Mouse (Mus musculus): ENCODE data around the gene Spc25.

Gene Spc25

DNA sequence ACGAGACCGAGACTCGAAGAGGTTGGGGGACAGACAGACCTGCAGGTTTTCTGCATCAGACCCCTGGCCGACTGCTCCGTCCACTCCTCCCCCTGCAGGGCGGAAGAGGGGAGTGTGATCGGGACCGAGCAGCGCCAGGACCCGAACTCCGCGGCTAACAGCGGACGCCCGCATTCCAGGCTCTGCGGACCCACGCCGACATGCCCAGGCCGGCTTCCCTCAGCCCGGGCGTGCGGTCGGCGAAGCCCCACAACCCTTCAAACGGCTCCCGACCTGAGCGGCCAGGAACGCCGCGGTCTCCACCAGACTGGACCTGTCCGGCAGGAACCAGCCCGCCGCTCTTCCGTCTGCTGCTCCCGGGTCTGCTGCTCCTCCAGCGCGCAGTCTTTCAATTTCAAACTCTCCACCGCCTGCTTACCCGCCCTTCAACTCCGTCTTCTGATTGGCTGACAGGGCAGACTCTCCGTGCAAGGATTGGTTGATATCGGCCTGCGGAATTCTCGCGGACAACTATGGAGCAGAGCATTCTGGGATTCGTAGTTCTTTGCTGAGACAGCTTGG is at the start of gene Spc25:
Gene Spc25, minus strand, starts transcription at position 404 of the 561 bp plus-strand sequence.
- peak; percentile 95 for DNase-seq

DNA sequence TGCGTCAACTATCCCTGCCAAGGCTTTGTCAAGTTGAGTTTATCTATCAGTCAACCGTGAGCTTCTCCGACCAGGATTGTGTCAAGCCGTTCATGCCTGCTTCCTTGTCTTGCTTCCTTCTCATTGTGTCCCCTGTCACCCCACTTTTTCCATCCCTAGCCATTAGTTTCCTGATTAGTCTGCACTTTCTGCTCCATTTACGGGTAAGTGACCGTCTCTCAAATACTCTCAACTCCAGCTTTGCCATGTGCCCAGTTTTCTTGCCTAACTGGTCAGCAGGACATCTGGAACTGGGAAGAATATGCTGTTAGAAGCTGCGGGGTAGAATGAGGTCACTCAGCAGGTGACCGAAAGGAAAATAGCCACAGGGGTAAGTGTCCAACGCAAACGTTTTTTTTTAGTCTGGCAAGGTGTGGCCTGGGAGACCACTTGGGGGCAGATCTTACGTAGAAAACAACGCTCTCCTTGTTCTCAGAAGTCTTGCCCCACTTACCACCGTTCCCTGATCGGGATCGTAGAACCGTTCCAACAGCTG is 42.3 kb upstream of the Spc25 start:
- DNase-seq: no peak

DNA sequence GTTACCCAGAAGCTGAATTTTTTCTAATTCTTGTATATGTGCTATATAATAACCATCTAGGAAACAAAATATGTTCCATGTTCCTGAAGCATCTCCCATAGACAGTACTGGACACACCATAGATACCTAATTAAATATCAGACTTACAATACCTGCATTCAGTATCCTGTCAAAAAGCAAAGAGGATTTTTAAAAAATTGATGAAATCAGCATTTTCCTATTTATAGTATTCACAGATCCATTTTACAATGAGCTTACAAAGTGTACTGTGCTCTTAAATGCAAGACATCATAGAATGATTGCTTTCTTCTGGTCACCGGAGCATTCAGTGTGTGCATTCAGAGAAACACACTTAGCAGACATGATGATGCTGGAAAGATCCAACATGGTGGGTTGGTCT is 41.1 kb upstream of the Spc25 start:
- DNase-seq: no peak

- peak; percentile 19 for DNase-seq
Measured at GRCm38 (mm10) chr2:69244924-69245323, 38.9 kb upstream of the Spc25 start.

GRCm38 (mm10) chr2:69239315-69239714 is 33.3 kb upstream of the Spc25 start:
- DNase-seq: peak; percentile 7

DNA sequence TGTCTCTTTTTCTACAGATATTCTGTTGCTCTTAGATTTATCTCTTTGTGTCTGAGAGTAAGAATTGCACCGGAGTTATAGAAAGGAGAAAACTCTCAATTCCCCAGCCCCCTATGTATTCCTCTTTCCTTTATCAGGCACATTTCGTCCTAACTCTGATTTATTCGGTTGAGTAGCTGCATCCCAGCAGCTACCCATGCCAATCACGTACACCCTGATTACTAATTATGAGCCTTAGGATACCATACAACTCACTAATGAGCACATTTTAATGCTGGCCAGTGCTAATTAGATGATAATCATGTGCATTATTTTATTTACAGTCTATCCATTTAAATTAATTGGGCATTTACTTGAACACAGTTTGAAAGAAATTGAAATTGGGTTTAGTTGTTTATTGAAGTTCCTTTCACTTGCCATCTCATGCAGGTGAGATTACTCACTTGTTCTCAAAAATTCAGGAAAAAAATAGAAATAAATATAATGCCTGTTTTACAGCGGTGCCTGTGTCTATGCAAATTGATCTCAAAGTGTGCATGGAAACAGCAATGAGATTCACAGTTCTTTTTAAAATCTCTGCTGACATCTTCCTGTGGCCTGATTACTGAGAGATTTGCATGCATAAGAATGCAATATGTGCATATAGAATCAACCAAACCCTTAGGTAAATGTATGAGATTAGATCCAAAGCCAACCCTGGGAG is 29.1 kb upstream of the Spc25 start:
- DNase-seq: no peak

- no peak for DNase-seq
Measured at GRCm38 (mm10) chr2:69232101-69232500, 26.1 kb upstream of the Spc25 start.

- no peak for DNase-seq
Measured at GRCm38 (mm10) chr2:69230137-69230536, 24.1 kb upstream of the Spc25 start.

- DNase-seq: no peak
Measured at GRCm38 (mm10) chr2:69228635-69229034, 22.6 kb upstream of the Spc25 start.

- DNase-seq: no peak
Measured at GRCm38 (mm10) chr2:69226876-69227275, 20.9 kb upstream of the Spc25 start.

DNA sequence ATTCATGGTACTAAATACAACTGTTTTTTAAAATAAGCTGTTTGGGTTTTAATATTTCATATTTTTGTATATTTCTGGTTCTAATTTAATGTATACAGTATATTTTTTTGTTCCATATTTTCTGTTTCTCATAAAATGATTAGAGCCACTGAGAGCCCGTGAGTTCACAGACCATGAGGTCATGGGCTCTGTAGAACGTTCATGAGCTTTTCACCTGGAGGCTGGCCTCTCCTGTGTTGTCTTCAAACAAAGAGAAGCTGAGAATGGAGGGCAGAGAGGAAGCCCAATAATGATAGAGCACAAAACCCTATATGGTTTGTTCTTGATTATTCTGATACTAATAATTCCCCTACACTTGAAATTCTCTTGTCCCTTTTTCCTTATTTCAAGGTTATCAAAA is 18.7 kb upstream of the Spc25 start:
- DNase-seq: no peak

- DNase-seq: no peak
Measured at GRCm38 (mm10) chr2:69222815-69223214, 16.8 kb upstream of the Spc25 start.

DNA sequence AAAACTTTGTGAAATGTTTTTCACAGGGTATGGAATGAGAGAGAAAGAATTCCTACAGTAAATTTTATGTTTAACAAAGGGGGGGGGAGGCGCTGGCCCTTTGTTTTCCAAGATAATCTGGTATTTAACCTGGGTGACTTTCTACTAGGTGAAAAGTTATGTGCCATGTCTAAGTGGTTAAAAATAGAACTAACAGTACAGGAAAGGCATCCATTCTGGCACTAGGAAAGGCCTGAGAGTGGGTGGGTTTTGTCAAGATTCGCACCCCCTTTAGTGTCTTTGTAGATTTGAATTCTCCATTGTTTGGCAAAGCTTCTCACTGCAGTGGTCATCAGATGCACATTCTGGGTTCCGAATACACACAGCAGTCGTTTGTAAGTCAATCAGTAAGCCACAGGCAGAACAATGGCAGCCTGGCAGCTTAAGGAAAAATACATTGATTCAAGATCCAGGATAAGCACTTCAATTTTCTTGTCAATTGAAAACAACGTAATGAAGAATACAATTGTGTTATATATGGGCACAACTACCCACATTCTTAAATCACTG is 15.9 kb upstream of the Spc25 start:
- no peak for DNase-seq

GRCm38 (mm10) chr2:69215242-69215641 is 9.2 kb upstream of the Spc25 start:
- no peak for DNase-seq

DNA sequence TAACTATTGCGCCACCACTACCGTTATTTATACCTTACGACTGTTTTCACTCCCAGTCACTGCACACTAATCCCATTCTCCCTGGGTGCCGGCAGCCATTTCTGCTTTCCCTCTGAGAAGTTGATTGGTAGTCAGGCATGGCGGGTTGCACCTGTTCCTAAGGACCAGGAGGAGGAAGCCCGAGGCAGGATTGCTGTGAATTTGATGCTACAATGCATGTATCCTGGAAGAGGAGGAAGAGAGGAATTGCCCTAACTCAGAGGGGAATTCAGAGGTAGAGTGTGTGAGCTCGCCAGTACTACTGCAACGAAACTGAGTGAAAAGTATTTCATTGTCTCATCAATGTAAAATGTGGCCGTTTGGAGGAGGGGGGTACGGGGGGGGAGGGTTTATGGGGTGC is 6.7 kb upstream of the Spc25 start:
- no peak for DNase-seq

DNA sequence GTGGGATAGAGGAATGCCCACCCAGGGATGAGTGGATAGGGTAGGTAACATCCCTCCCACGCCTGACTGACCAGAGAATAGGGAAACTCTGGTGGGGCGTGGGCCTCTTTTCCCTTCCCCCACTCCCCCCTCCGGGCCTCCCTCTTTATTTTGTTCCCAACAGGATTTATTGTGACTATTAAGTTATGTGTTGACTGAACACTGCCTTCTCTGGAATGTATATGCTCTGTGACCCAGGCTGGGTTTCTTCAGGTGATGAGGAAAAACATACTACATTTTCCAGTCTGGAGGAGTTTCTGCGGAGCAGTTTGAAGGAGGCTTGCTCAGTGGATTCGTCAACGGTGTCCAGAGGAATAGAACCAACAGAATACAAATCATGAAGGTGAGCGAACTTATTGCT is 4.8 kb upstream of the Spc25 start, which contains the start of gene G6pc2:
Gene G6pc2, plus strand, starts transcription at position 301 of the 400 bp plus-strand sequence.
- no peak for DNase-seq

DNA sequence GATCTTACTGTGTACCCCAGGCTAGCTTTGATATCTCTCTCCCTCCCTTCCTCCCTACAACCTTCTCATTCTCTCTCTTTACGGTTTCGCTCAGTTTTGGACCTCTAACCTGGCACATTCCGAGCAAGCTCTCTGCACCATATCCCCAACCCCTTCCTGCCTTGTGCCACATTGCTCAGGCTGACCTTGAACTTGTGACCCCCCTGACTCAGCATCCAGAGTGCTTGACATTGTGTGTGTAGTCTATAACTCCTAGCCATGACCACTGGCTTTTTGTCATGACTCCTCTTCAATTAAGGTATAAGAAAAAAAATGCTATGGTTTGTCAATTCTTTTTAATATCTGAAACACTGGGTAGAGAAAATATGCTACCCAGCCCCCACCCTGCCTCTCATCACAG is 3.7 kb upstream of the Spc25 start:
- DNase-seq: no peak

- DNase-seq: no peak
Measured at GRCm38 (mm10) chr2:69206523-69206922, 529 bp upstream of the Spc25 start.

DNA sequence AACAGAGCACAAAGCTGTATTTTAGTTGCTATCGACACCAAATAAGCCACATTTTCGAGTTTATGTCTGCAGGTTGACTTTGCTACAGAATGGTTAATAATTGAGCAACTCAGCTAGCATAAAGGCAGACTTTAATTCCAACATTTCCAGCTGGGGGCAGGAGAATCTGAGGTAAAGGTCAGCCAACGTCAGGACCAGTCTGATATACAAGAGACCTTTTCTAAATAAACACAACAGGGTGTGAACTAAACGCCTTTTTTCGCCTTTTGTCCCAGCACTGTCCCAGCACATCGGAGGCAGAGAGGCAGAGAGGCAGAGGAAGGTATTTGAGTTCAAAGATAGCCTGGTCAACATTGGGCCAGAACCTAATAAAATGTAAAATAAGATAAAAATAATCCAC is 809 bp downstream of the Spc25 start:
- DNase-seq: peak; percentile 63

GRCm38 (mm10) chr2:69193555-69193954 is 12.4 kb downstream of the Spc25 start:
- no peak for DNase-seq

DNA sequence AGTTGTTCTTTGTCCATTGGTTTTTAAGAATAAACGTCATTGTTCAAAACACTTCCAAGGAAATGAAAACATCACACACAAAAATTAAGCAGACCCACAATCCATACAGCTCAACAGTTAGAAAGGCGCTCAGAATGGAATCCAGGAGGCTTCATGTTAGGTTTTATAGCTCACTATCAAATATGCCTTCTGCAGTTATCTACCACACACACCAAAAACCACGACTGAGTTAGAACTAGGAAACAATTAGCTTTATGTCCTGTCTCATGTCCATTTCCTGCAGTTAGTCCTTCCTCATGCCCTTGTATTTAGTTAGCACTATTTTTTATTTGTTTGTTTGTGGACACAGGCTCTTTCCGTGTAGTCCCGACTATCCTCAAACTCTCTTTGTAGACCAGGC is 14.9 kb downstream of the Spc25 start:
- no peak for DNase-seq

DNA sequence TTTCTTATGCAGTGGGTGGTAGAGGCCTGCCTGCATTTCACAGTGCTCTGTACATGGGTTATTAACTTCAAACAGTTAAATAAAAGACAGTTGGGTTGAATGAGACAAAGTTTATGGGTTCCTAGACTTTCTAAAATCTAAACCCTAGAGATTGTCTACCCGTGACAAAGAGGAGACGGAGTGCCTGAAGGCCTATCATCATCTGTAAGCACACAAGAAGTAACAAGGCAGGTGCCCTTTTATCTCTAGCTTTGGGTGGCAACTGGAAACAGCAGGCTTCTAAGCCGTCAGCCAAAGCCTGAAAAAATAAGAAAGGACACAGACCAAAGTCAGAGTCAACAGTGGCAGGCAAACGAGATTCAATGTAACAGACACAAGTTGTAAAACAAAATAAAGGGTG is 16.8 kb downstream of the Spc25 start:
- no peak for DNase-seq

DNA sequence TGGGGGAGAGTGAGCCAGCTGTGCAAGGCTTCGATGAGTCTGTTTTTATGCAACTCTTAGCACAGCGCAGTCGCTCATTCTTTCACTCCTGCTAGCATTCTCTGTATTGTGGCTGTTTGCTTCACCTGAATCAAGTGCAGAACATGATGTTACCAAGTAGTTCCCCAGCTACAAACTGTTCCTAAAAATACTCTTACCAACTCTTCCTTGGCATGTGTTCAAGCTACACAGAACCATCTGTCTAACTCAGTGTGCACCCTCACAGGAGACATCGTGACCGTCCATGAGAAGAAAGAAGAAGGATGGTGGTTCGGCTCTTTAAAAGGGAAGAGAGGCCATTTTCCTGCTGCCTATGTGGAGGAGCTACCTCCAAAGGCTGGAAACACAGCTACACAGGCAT is 17.3 kb downstream of the Spc25 start:
- no peak for DNase-seq

GRCm38 (mm10) chr2:69187990-69188389 is 18.0 kb downstream of the Spc25 start:
- DNase-seq: no peak
